Mouse (Mus musculus) liver, embryonic 15.5 days (tissue): ENCODE results near the gene H60b. TPM values are rescaled to one million over a fixed set of nuclear protein-coding genes. Genes with fewer than 3 reads are reported as not detected.
A peak's percentile ranks its signal among the peaks of the same experiment; 100 is the strongest.
"Not testable (repeated sequence)": the region's sequence is repeated elsewhere in the genome, so short reads cannot be mapped to it uniquely, and the experiment has no call there.

Source experiments
- ATAC-seq: fragments of 200-750 bp; cut with Nextera tagmentation; 2 replicates; pipeline ENCODE4 v1.8.0; 2017; ENCODE audit warnings: moderate number of reproducible peaks, mild to moderate bottlenecking, moderate library complexity; ENCODE audit not compliant: insufficient read depth
- H3K27ac ChIP-seq: fragments of 300-500 bp; sonication (generic); replicated peaks from 2 replicates; pipeline ENCODE4 v1.5.1; 2015; ENCODE audit warnings: mild to moderate bottlenecking, inconsistent platforms
- H3K27me3 ChIP-seq: fragments of 300-500 bp; sonication (generic); 2 replicates; pipeline ENCODE4 v1.6.1; 2015; ENCODE audit warnings: mild to moderate bottlenecking, inconsistent platforms
- H3K36me3 ChIP-seq: fragments of 300-500 bp; sonication (generic); replicated peaks from 2 replicates; pipeline ENCODE4 v1.6.1; 2015; ENCODE audit warnings: moderate library complexity, mild to moderate bottlenecking, inconsistent platforms
- H3K4me1 ChIP-seq: fragments of 300-500 bp; sonication (generic); replicated peaks from 2 replicates; pipeline ENCODE4 v1.6.1; 2015; ENCODE audit warnings: inconsistent platforms
- H3K4me2 ChIP-seq: fragments of 300-500 bp; sonication (generic); 2 replicates; pipeline ENCODE4 v1.6.1; 2015; ENCODE audit warnings: moderate library complexity, mild to moderate bottlenecking, inconsistent platforms
- H3K4me3 ChIP-seq: fragments of 300-500 bp; sonication (generic); replicated peaks from 2 replicates; pipeline ENCODE4 v1.5.1; 2015; ENCODE audit warnings: mild to moderate bottlenecking, inconsistent platforms
- H3K9ac ChIP-seq: fragments of 300-500 bp; sonication (generic); 2 replicates; pipeline ENCODE4 v1.6.1; 2015; ENCODE audit warnings: moderate library complexity, mild to moderate bottlenecking, inconsistent platforms
- H3K9me3 ChIP-seq: fragments of 300-500 bp; sonication (generic); replicated peaks from 2 replicates; pipeline ENCODE4 v1.6.1; 2016; ENCODE audit warnings: inconsistent platforms
- WGBS: fragments of 180-500 bp; shearing (Covaris S2); methylation state at CpG from one replicate; pipeline ENCODE4 v1.1.7; 2015; ENCODE audit warnings: mixed read lengths; ENCODE audit not compliant: insufficient replicate concordance; 5-methylcytosine and 5-hydroxymethylcytosine counted together
- polyA plus RNA-seq: library from polyadenylated mRNA; unstranded; fragments of >200 nt; fragmentation: Nextera tagmentation; extraction: Ambion mirVana; gene quantifications from 2 replicates; pipeline ENCODE4 v1.2.1, GENCODE M21; 2015

H60b gene
- polyA plus RNA-seq, 1 experiment from 2014 or later = not detected

DNA sequence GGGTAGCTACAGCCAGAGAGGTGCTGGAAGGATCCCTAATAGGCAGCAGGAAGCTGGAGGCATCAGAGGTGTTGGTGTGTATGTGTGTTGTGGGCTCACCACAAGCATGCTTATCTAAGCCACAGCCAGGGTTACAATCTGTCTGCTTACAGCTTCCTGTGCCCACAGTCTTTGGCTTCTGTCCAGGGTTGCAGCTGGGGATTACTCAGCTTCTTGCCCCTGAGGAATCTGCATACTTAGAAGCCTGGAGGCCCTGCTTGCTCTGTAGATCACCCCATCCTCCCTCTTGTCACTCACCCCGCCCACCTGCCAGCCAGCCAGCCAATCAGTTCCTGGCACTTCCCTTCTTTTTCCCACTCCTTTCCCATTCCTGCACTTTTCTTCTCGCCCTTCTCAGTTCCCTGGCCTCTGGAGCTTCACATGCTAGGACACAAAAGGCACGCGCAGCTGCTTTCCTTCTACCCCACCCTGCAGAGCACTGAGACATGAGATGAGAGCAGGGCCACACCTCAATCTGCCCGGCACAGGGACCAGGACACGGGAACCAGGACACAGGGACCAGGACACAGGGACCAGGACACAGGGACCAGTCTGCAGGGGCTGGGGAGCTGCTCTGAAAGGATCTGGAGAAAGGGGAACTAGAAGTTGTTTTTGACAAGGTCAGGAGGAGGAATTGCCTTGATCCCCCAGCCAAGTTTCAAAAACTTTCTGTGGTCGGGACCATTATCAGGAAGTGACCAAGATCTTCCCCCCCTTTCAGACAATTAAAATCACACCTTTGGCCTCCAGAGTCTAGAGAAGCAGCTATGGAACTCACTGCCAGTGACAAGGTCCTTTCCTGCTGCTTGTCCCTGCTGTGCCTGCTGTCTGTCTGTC lies 65.3 kb downstream of the H60b start:
- H3K36me3 ChIP-seq, H3K4me3 ChIP-seq, H3K4me2 ChIP-seq, H3K9ac ChIP-seq, H3K27ac ChIP-seq, ATAC-seq, H3K27me3 ChIP-seq, H3K4me1 ChIP-seq, H3K9me3 ChIP-seq: not testable (repeated sequence)
- WGBS = 0% methylated on average over 1 of the region's 7 CpGs

- Histone ChIP-seq H3K27ac (no peak overlapping the region), H3K9ac (no peak overlapping the region), H3K27me3 (no peaks in the 10 kb centered on the region), H3K4me3 (no peak overlapping the region), H3K4me1 (no peaks in the 10 kb centered on the region), H3K4me2 (no peak overlapping the region), H3K36me3 (no peaks in the 10 kb centered on the region), H3K9me3 (no peaks in the 10 kb centered on the region)
- ATAC-seq = no peak
- 72% methylated on average over 8 of the region's 8 CpGs for WGBS
These were observed 106.7 kb downstream of the H60b start for GRCm38 (mm10) chr10:22265060-22265459.

DNA sequence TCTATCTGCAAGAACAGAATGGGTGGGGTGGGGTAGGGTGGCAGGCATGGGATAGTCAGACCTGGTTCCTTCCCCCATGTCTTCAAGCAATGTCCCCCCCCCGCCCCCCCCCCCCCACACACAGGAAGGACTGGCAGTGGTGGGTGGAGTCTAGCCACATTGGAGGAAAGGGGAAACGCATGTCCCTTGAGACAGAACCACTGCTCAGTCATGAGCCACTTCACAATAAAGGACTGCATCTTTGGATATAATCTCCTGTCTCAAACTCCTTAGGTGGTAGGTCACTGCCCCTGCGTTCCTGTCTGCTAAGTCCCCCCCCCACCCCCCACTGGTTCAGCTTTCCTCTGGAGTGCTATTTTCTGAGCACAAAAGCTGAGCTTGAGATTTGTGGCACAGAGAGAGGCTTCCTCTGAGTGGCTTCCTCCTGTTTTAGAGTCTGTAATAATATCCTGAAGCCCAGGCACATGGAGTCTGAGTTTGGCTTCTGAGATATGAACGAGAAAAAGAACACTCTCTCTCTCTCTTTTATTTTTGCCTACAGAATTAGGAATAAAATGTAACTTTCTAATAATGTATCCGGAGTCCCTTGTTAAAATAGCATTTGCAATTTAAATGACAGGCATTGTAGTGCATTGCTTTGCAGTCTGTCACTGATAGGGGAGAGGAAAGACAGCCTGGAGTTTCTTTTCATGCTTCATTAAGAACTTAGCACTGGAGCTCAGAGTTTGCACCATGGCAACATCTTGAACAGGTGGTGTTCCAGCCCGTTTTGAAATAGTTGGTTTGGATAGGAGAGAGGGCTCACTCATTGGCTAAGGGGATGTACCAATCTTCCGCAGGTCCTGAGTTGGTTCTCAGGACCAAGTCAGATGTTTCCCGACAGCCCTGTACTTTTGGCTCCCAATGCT lies 112.7 kb downstream of the H60b start:
- WGBS = 36% methylated on average over 8 of the region's 8 CpGs

DNA sequence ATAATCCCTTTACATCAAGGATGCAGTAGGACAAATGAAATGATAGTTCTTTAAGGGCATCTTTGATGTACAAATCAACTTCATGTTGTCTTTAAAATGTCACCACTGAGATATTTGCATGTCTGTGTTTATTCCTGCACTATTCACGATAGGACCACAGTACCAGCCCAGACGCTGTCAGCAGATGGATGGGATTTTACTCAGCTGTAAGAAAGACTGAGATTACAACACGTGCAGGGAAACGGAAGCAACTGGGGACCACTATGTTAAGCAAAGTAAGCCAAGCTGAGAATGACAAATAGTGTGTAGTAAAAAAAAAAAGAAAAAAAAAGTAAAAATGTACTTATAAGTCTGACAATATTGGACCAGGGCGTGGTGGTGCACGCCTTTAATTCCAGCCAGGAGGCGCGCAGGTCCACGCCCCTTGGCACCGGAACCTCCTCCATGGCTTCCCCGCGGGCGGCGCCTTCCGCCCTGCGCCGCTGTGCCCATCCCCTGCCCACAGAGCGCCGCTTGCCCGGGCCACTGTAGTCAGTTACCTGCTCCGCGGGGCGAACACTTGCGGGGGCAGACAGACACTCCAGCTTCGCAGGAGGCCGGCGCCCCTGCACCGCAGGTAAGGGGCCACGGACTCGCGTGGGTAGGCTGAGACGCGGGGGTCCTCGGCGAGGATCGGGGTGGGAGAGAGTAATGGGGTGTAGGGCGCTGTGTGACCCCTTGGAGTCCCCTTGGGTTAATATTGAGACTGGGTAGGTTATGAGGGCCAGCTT lies 114.7 kb downstream of the H60b start:
- not testable (repeated sequence) for H3K9me3 ChIP-seq, H3K9ac ChIP-seq, ATAC-seq, H3K4me1 ChIP-seq, H3K36me3 ChIP-seq, H3K27ac ChIP-seq
- Histone ChIP-seq H3K27me3 (peaks cover 17% of the 10 kb centered on the region), H3K4me3 (peak overlapping the region; percentile 31), H3K4me2 (peak overlapping the region; percentile 58)
- WGBS = 2% methylated on average over 37 of the region's 37 CpGs

More for the DNA sequence above, 112.7 kb downstream of the H60b start:
- not testable (repeated sequence) for H3K4me3 ChIP-seq, ATAC-seq, H3K4me2 ChIP-seq, H3K4me1 ChIP-seq, H3K27ac ChIP-seq, H3K9ac ChIP-seq, H3K9me3 ChIP-seq, H3K36me3 ChIP-seq
- H3K27me3 ChIP-seq = peaks cover 17% of the 10 kb centered on the region

- Histone ChIP-seq H3K36me3 (no peaks in the 10 kb centered on the region), H3K9me3 (no peaks in the 10 kb centered on the region), H3K4me2 (peak overlapping the region; percentile 58), H3K9ac (no peak overlapping the region), H3K4me1 (no peaks in the 10 kb centered on the region), H3K4me3 (peak overlapping the region; percentile 31), H3K27me3 (peaks cover 17% of the 10 kb centered on the region), H3K27ac (no peak overlapping the region)
- ATAC-seq = no peak
- WGBS = under 1% methylated on average over 41 of the region's 41 CpGs
These were observed 115.4 kb downstream of the H60b start for GRCm38 (mm10) chr10:22273684-22274305.

- no peak for ATAC-seq
- Histone ChIP-seq H3K27ac (no peak overlapping the region), H3K4me2 (peak overlapping the region; percentile 58), H3K36me3 (no peaks in the 10 kb centered on the region), H3K4me3 (no peak overlapping the region), H3K27me3 (peaks cover 17% of the 10 kb centered on the region), H3K9ac (no peak overlapping the region), H3K9me3 (no peaks in the 10 kb centered on the region), H3K4me1 (no peaks in the 10 kb centered on the region)
- 8% methylated on average over 19 of the region's 19 CpGs for WGBS
These were observed 116.2 kb downstream of the H60b start for GRCm38 (mm10) chr10:22274445-22275057.

GRCm38 (mm10) chr10:22278468-22278867 lies 120.1 kb downstream of the H60b start:
- 63% methylated on average over 2 of the region's 2 CpGs for WGBS

DNA sequence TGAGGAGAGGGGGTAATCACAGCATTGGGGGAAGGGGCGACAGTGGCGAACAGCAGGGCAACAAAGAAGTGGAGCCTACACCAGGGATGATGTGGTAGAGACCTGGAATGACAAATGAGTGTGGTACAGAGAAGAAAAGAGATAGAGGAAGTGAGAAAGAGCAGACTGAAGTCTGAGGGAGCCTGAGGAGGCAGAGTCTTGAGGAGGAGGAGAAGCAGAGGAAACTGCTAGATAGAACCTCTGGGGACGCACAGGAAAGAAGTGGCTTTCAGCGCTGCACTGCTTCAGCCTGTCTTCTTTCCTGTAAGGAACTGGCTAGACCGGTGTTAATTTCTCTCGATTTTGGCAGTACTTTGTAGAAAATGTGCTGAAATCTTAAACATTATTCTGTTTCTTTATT lies 124.4 kb downstream of the H60b start:
- Histone ChIP-seq H3K4me2 (no peak overlapping the region), H3K27ac (no peak overlapping the region), H3K9me3 (no peaks in the 10 kb centered on the region), H3K4me1 (no peaks in the 10 kb centered on the region), H3K36me3 (no peaks in the 10 kb centered on the region), H3K9ac (no peak overlapping the region), H3K4me3 (no peak overlapping the region), H3K27me3 (no peaks in the 10 kb centered on the region)
- ATAC-seq = no peak
- 11% methylated on average over 6 of the region's 6 CpGs for WGBS

More at GRCm38 (mm10) chr10:22278468-22278867, 120.1 kb downstream of the H60b start:
- peaks cover 13% of the 10 kb centered on the region for H3K27me3 ChIP-seq
- not testable (repeated sequence) for ATAC-seq, H3K9me3 ChIP-seq, H3K4me1 ChIP-seq, H3K4me3 ChIP-seq, H3K36me3 ChIP-seq, H3K27ac ChIP-seq, H3K4me2 ChIP-seq, H3K9ac ChIP-seq

GRCm38 (mm10) chr10:22295676-22296075 lies 137.3 kb downstream of the H60b start:
- Histone ChIP-seq H3K4me2 (no peak overlapping the region), H3K27ac (no peak overlapping the region), H3K9ac (no peak overlapping the region), H3K9me3 (no peaks in the 10 kb centered on the region), H3K4me1 (no peaks in the 10 kb centered on the region), H3K36me3 (no peaks in the 10 kb centered on the region), H3K27me3 (no peaks in the 10 kb centered on the region), H3K4me3 (no peak overlapping the region)
- WGBS = 13% methylated on average over 1 of the region's 1 CpGs
- no peak for ATAC-seq

GRCm38 (mm10) chr10:22297033-22297762 lies 138.8 kb downstream of the H60b start:
- 41% methylated on average over 5 of the region's 5 CpGs for WGBS
- H3K36me3 ChIP-seq = no peaks in the 10 kb centered on the region
- H3K27ac ChIP-seq = no peak overlapping the region
- no peaks in the 10 kb centered on the region for H3K9me3 ChIP-seq
- H3K4me2 ChIP-seq = no peak overlapping the region
- no peak overlapping the region for H3K9ac ChIP-seq
- H3K27me3 ChIP-seq = no peaks in the 10 kb centered on the region
- no peak for ATAC-seq
- H3K4me3 ChIP-seq = no peak overlapping the region
- H3K4me1 ChIP-seq = no peaks in the 10 kb centered on the region
